ENCODE assay signal across 8 mouse cellular contexts in the genomic region with DNA sequence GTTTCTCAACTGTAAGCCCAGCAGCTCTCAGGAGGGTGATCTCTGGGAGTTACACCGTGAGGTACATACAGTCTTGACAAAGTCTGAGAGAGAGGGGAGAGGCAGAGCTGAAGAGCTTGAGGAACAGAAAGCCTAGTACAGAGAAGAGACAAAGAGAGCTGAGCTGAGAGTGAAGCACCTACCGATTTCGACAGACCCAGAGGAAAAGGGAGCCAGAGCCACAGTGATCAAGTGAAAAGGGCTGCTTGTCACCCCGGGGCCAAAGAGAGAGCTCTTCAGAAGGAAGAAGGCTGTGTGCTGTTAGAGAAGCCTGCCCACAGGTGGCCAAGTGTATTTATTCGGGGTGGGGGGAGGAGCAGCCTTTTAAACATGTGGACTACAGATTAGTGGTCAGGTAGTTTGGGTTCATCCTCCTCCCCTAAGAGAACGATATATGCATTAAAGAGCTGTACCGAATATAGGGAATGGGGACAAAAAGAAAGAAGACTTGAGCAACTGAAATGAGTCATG. TPM values are rescaled to one million over a fixed set of nuclear protein-coding genes. Genes with fewer than 3 reads are reported as not detected.
A peak's percentile ranks its signal among the peaks of the same experiment; 100 is the strongest.
DNase-seq lines count a peak whose midpoint lies in the region; ATAC-seq and TF ChIP-seq lines count a peak whose summit lies in the region.

A gene (minus strand): TSS at position 302 of the 510 bp plus-strand sequence.

- no peak within 1 kb of the TSS for H3K27ac ChIP-seq in lung, postnatal 0 days (ENCODE audit: low read length)
- no peak within 1 kb of the TSS for H3K27ac ChIP-seq in cortical plate, adult 2 months (ENCODE audit: insufficient read depth, low read length)
- H3K27ac ChIP-seq in hindbrain, postnatal 0 days = no peak within 1 kb of the TSS
- H3K27ac ChIP-seq in midbrain, embryonic 14.5 days (replicated peaks; ENCODE audit: low read depth, low read length) = no peak within 1 kb of the TSS

- peak within 1 kb of the TSS; percentile 71 for H3K4me2 ChIP-seq in lung, postnatal 0 days (replicated peaks; ENCODE audit: low read depth, low read length)
- H3K4me2 ChIP-seq in hindbrain, postnatal 0 days (ENCODE audit: low read depth, low read length) = peak within 1 kb of the TSS; percentile 84
- H3K4me2 ChIP-seq in midbrain, embryonic 14.5 days (ENCODE audit: low read length) = peak within 1 kb of the TSS; percentile 65

- no peak for TF ChIP-seq CTCF in lung, postnatal 0 days (IDR thresholded peaks at IDR 0.05)
- TF ChIP-seq CTCF in lung, adult 2 months (IDR thresholded peaks at IDR 0.05; ENCODE audit: insufficient read depth, low read length) = no peak
- TF ChIP-seq CTCF in cortical plate, adult 2 months (IDR thresholded peaks at IDR 0.05; ENCODE audit: extremely low read depth, insufficient read depth, low read length) = no peak
- no peak for TF ChIP-seq CTCF in hindbrain, postnatal 0 days (IDR thresholded peaks at IDR 0.05; ENCODE audit: low read depth)

- H3K4me1 ChIP-seq in lung, postnatal 0 days (ENCODE audit: insufficient read depth, low read depth, low read length) = peaks cover 4% of the 10 kb centered on the region; the same call in 1 of the 2 replicates
- peaks cover 3% of the 10 kb centered on the region; the same call in 1 of the 2 replicates for H3K4me1 ChIP-seq in lung, adult 2 months (ENCODE audit: control insufficient read depth, insufficient read depth, low read length)
- no peaks in the 10 kb centered on the region; the same call in 1 of the 2 replicates for H3K4me1 ChIP-seq in cortical plate, adult 2 months (ENCODE audit: control insufficient read depth, insufficient read depth, low read length)
- H3K4me1 ChIP-seq in hindbrain, postnatal 0 days (ENCODE audit: insufficient read depth, low read length) = peaks cover 4% of the 10 kb centered on the region; the same call in 1 of the 2 replicates
- H3K4me1 ChIP-seq in midbrain, embryonic 14.5 days (ENCODE audit: control insufficient read depth, insufficient read depth, low read length) = peaks cover 11% of the 10 kb centered on the region

- TF ChIP-seq EP300 in lung, postnatal 0 days (IDR thresholded peaks at IDR 0.05) = no peak

- 2% methylated on average over 7 of the region's 7 CpGs for WGBS in lung, postnatal 0 days
- 7% methylated on average over 7 of the region's 7 CpGs for WGBS in lung, adult 2 months
- WGBS in hindbrain, postnatal 0 days = 3% methylated on average over 7 of the region's 7 CpGs
- WGBS in midbrain, embryonic 14.5 days = under 1% methylated on average over 7 of the region's 7 CpGs

- no peak for ATAC-seq in lung, postnatal 0 days
- ATAC-seq in hindbrain, postnatal 0 days = no peak; the same call in 1 of the 2 replicates
- ATAC-seq in midbrain, embryonic 14.5 days (ENCODE audit: low FRiP score, low TSS enrichment) = no peak
- no peak for ATAC-seq in erythroid progenitor cell, adult 5-6 weeks (replicated peaks; ENCODE audit: low FRiP score, poor library complexity, severe bottlenecking)

- no peak within 1 kb of the TSS for H3K9ac ChIP-seq in lung, postnatal 0 days (replicated peaks; ENCODE audit: low read depth)
- H3K9ac ChIP-seq in hindbrain, postnatal 0 days (replicated peaks; ENCODE audit: low read length) = peak within 1 kb of the TSS; percentile 51; the same call in 1 of the 2 replicates
- H3K9ac ChIP-seq in midbrain, embryonic 14.5 days (replicated peaks; ENCODE audit: low read length) = peak within 1 kb of the TSS; percentile 34

- H3K27me3 ChIP-seq in lung, postnatal 0 days (replicated peaks; ENCODE audit: insufficient read depth, low read length) = no peaks in the 10 kb centered on the region
- no peaks in the 10 kb centered on the region for H3K27me3 ChIP-seq in hindbrain, postnatal 0 days (ENCODE audit: insufficient read depth, low read length)
- peaks cover 14% of the 10 kb centered on the region; the same call in 1 of the 2 replicates for H3K27me3 ChIP-seq in midbrain, embryonic 14.5 days (ENCODE audit: control insufficient read depth, insufficient read depth, low read length)

- no peak for DNase-seq in lung, postnatal 0 days (ENCODE audit: low spot score)
- no peak for DNase-seq in lung, adult 2 months
- peak; percentile 14 for DNase-seq in hindbrain, postnatal 0 days (ENCODE audit: low spot score)
- peak; percentile 37 for DNase-seq in midbrain, embryonic 14.5 days
- DNase-seq in frontal cortex, postnatal 25 days (ENCODE audit: low spot score in 2 of 2) = no peak
- DNase-seq in layer of hippocampus, postnatal 10 days (ENCODE audit: low spot score in 2 of 2) = no peak

- no peaks in the 10 kb centered on the region for H3K36me3 ChIP-seq in lung, postnatal 0 days (ENCODE audit: insufficient read depth, low read length)
- no peaks in the 10 kb centered on the region for H3K36me3 ChIP-seq in hindbrain, postnatal 0 days (ENCODE audit: insufficient read depth, low read length)
- H3K36me3 ChIP-seq in midbrain, embryonic 14.5 days (ENCODE audit: control insufficient read depth, insufficient read depth, low read length) = no peaks in the 10 kb centered on the region

- no peaks in the 10 kb centered on the region for H3K9me3 ChIP-seq in lung, postnatal 0 days (ENCODE audit: low read length)
- H3K9me3 ChIP-seq in hindbrain, postnatal 0 days (ENCODE audit: low read length) = no peaks in the 10 kb centered on the region
- H3K9me3 ChIP-seq in midbrain, embryonic 14.5 days (ENCODE audit: control insufficient read depth, low read length) = no peaks in the 10 kb centered on the region

- peak within 1 kb of the TSS; percentile 44 for H3K4me3 ChIP-seq in lung, postnatal 0 days (ENCODE audit: low read depth, low read length)
- H3K4me3 ChIP-seq in lung, adult 2 months (replicated peaks; ENCODE audit: extremely low read depth, low read depth, low read length) = no peak within 1 kb of the TSS
- peak within 1 kb of the TSS; percentile 68 for H3K4me3 ChIP-seq in cortical plate, adult 2 months (ENCODE audit: insufficient read depth, low read length)
- H3K4me3 ChIP-seq in hindbrain, postnatal 0 days (ENCODE audit: low read length) = peak within 1 kb of the TSS; percentile 56
- H3K4me3 ChIP-seq in midbrain, embryonic 14.5 days (replicated peaks; ENCODE audit: low read depth, low read length) = peak within 1 kb of the TSS; percentile 45

- TF ChIP-seq POLR2A in lung, adult 2 months (IDR thresholded peaks at IDR 0.05; ENCODE audit: borderline replicate concordance, extremely low read depth, low read depth, low read length) = no peak
- no peak for TF ChIP-seq POLR2A in cortical plate, adult 2 months (IDR thresholded peaks at IDR 0.05; ENCODE audit: extremely low read depth, insufficient read depth, low read length)

RNA-seq across cellular contexts. Expression of the gene that starts here (rescaled TPM):
- polyA plus RNA-seq in lung, postnatal 0 days (2015; fragmentation: Nextera tagmentation; extraction: Ambion mirVana) = 0.14 and 0.21 TPM in 2 replicates
- not detected in 2 replicates for polyA plus RNA-seq in lung, adult 2 months (2012; rRNA removed)
- polyA plus RNA-seq in cortical plate, adult 2 months (2012; rRNA removed) = 0.04 and 0.06 TPM in 2 replicates
- 0.40 and 0.89 TPM in 2 replicates for total RNA-seq in hindbrain, postnatal 0 days (2014; rRNA removed)
- 0.15 and 0.24 TPM in 2 replicates for polyA plus RNA-seq in hindbrain, postnatal 0 days (2015; fragmentation: Nextera tagmentation; extraction: Ambion mirVana)
- 0.09 TPM in 1 of 2 replicates, not detected in the other for polyA plus RNA-seq in midbrain, embryonic 14.5 days (2014; fragmentation: Nextera tagmentation; extraction: Ambion mirVana)
- total RNA-seq in layer of hippocampus, postnatal 10 days (2021) = not detected
- total RNA-seq in erythroid progenitor cell, adult 5-6 weeks (2015; ENCODE audit: low replicate concordance) = 1.4 and 4.2 TPM in 2 replicates
- total RNA-seq in erythroid progenitor cell, adult 5-6 weeks (2017; ENCODE audit: low replicate concordance) = 0.90 and 1.4 TPM in 2 replicates

Comparison
In these comparisons a context has a peak if more than half of its experiments do, and no peak if none do; other contexts are left out.
1. Peak in DNase-seq, H3K4me3 ChIP-seq, H3K9ac ChIP-seq and H3K4me2 ChIP-seq in hindbrain, postnatal 0 days; RNA of the gene not detected or under 1 TPM.
2. Peak in DNase-seq, H3K4me3 ChIP-seq, H3K9ac ChIP-seq and H3K4me2 ChIP-seq in midbrain, embryonic 14.5 days; RNA of the gene not detected or under 1 TPM.